Mouse (Mus musculus) small intestine, adult 10 weeks (tissue): ENCODE results near the gene Gm10160. TPM values are rescaled to one million over a fixed set of nuclear protein-coding genes. Genes with fewer than 3 reads are reported as not detected.

Source experiments
- polyA plus RNA-seq: library from polyadenylated mRNA; stranded (reverse); fragments of 350-450 nt; fragmentation: Illumina TruSeq; extraction: RNeasy Lipid Tissue Mini Kit (QIAGEN cat#74804); gene quantifications from one replicate; pipeline ENCODE4 v1.2.3, GENCODE M21; 2014; ENCODE audit warnings: low replicate concordance

Gene Gm10160
- polyA plus RNA-seq: not detected

GRCm38 (mm10) chr7:81855694-81856093, at the start of gene Gm10160:
Gene Gm10160 (minus strand): TSS chr7:81855794.

GRCm38 (mm10) chr7:81858968-81859721, 3.6 kb upstream of the Gm10160 start, which contains the start of gene Tm6sf1:
Gene Tm6sf1 (plus strand): TSS chr7:81859001.

GRCm38 (mm10) chr7:81829379-81829894, 26.2 kb downstream of the Gm10160 start, which contains the start of gene Btbd1:
Gene Btbd1 (minus strand): TSS chr7:81829431.

Other genes starting within 250 kb of the Gm10160 start
- gene Homer2, start 148.3 kb downstream of the Gm10160 start, polyA plus RNA-seq: 14.9 TPM
- 190 TPM for gene Ramac, start 92.9 kb downstream of the Gm10160 start, polyA plus RNA-seq
- gene 3110040N11Rik, start 66.3 kb downstream of the Gm10160 start, polyA plus RNA-seq: 6.1 TPM
- 212 TPM for gene Btbd1, start 26.4 kb downstream of the Gm10160 start, polyA plus RNA-seq
- gene Tm6sf1, start 3.2 kb upstream of the Gm10160 start, polyA plus RNA-seq: 27.4 TPM
- 11.5 TPM for gene Hdgfl3, start 78.7 kb upstream of the Gm10160 start, polyA plus RNA-seq
- gene Bnc1, start 136.5 kb upstream of the Gm10160 start, polyA plus RNA-seq: 0.19 TPM